Mouse (Mus musculus): ENCODE results near the gene Rnf144b. TPM values are rescaled to one million over a fixed set of nuclear protein-coding genes. Genes with fewer than 3 reads are reported as not detected.

Gene Rnf144b
- 3.1 and 4.2 TPM in 2 replicates for polyA plus RNA-seq (2021; fragmentation: Nextera tagmentation)
- long read RNA-seq, experiment 1, partial matches to known transcripts, result 0 of 1 reads
- long read RNA-seq, experiment 1, other reads (novel, unspliced or antisense), result 1 of 1 reads
- long read RNA-seq, experiment 2, full-length matches to known transcripts, result 1 of 5 reads
- long read RNA-seq, experiment 2, partial matches to known transcripts, result 0 of 5 reads
- long read RNA-seq, experiment 2, other reads (novel, unspliced or antisense), result 4 of 5 reads

GRCm38 (mm10) chr13:47122537-47123430, at the start of gene Rnf144b:
Rnf144b (plus strand) TSS chr13:47122656.

GRCm38 (mm10) chr13:47105711-47106579, 16.5 kb upstream of the Rnf144b start, which contains the start of gene Dek:
Dek (minus strand) TSS chr13:47106201.

Other genes with a start within 250 kb of the Rnf144b start
- gene Kif13a, start 192.8 kb upstream of the Rnf144b start, polyA plus RNA-seq (2021; fragmentation: Nextera tagmentation), result 3.6 and 4.0 TPM in 2 replicates
- 14.0 and 14.9 TPM in 2 replicates for gene Nhlrc1, start 107.8 kb upstream of the Rnf144b start, polyA plus RNA-seq (2021; fragmentation: Nextera tagmentation)
- 2.2 and 2.8 TPM in 2 replicates for gene Kdm1b, start 79.2 kb upstream of the Rnf144b start, polyA plus RNA-seq (2021; fragmentation: Nextera tagmentation)
- 16.4 and 18.8 TPM in 2 replicates for gene Tpmt, start 77.9 kb upstream of the Rnf144b start, polyA plus RNA-seq (2021; fragmentation: Nextera tagmentation)
- 90.1 and 93.2 TPM in 2 replicates for gene Dek, start 16.5 kb upstream of the Rnf144b start, polyA plus RNA-seq (2021; fragmentation: Nextera tagmentation)

Measured in layer of hippocampus, adult 6 months (tissue).